Mouse (Mus musculus): ENCODE results near the gene Trim7.
A peak's percentile ranks its signal among the peaks of the same experiment; 100 is the strongest.

DNA sequence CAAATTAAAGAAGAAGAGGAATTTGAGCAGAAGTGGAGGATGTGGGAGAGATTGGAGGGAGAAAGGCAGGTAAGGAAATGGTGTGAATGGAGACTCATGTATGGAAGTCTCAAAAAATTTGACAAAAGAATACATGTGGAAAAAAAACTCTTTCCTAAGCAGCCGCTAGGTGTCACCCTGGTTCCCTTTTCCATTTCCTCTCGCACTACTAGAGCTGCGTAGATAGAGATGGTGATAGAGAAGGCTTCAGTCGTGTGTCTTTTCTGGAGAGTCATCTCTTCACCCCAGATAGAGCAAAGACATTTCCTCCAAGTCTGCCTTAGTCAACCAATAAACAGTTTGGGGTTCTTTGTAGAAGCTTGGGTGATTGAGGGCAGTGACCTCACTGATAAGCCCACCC, 48.5 kb downstream of the Trim7 start:
- TF ChIP-seq CTCF (IDR thresholded peaks at IDR 0.05; ENCODE audit: control insufficient read depth, insufficient read depth, low read length) (peak; percentile 24; the same call in 1 of the 2 replicates), POLR2A (IDR thresholded peaks at IDR 0.05; ENCODE audit: borderline replicate concordance, control insufficient read depth, low read depth, low read length) (no peak)

Measured in bone marrow, adult 2 months (tissue).